Mouse (Mus musculus): ENCODE measurements at regions not wholly inside any gene's neighbourhood (a gene's known extent, or its start where the extent isn't known, plus 50 kb on each side); places are given as distances from the start of the nearest gene placed in this dataset.

DNA sequence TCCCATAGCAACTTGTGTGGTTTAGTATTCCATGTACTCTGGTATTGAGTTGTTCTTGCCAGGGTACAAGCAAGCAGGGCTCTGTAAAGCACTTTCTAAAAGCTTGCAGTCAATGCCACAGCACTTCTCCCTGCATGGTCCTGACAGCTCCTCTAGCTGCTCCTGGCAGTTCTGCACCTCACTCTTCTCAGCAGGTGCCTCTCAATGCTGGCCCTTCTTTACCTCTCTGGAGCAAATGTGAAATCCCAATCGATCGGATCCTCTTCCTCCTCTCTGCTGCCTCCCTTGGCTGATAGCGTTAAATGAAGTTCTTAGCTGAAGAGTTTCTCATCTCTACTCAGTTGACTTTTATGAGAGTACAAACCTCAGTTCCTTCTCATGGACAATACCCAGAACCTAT lies 939.1 kb downstream of the Tmem182 start:
- TF ChIP-seq POLR2A (IDR thresholded peaks at IDR 0.05; ENCODE audit: insufficient read depth, low read depth, low read length) (no peak), CTCF (IDR thresholded peaks at IDR 0.05) (no peak)
